Mouse (Mus musculus) MEL (cell line): Measurements from ENCODE around the gene Olfr1375. TPM values are rescaled to one million over a fixed set of nuclear protein-coding genes. Genes with fewer than 3 reads are reported as not detected.
"Not testable (repeated sequence)": the region's sequence is repeated elsewhere in the genome, so short reads cannot be mapped to it uniquely, and the experiment has no call there.

Experiments
- DNase-seq: peaks from one replicate; pipeline ENCODE4 v3.0.0; 2011; ENCODE audit warnings: low read depth, low spot score
- H3K27ac ChIP-seq: 2 replicates; pipeline ENCODE4 v1.5.1; 2012; ENCODE audit warnings: low read depth, mild to moderate bottlenecking, control low read depth, low read length, moderate library complexity; ENCODE audit not compliant: control insufficient read depth
- H3K27me3 ChIP-seq, 2 experiments: fragments of 150-350 bp in 1 of 2; sonication (generic) in 1 of 2; 2 replicates each; pipeline ENCODE4 v1.6.1; 2012; ENCODE audit warnings: low read length in 2 of 2, mild to moderate bottlenecking in 2 of 2, improper control_type of control experiment in 1 of 2, moderate library complexity in 1 of 2; ENCODE audit not compliant: insufficient read depth in 2 of 2, control insufficient read depth in 1 of 2
- H3K36me3 ChIP-seq, 2 experiments: 2 replicates each; pipeline ENCODE4 v1.6.1; 2012 to 2014; ENCODE audit warnings: low read length in 2 of 2, improper control_type of control experiment in 1 of 2, inconsistent platforms in 1 of 2, mild to moderate bottlenecking in 1 of 2; ENCODE audit not compliant: insufficient read depth in 2 of 2, control insufficient read depth in 1 of 2
- H3K4me1 ChIP-seq, 2 experiments: fragments of 150-350 bp in 1 of 2; sonication (generic) in 1 of 2; 2 replicates each; pipeline ENCODE4 v1.6.1; 2012; ENCODE audit warnings: low read length in 2 of 2, improper control_type of control experiment in 1 of 2, mild to moderate bottlenecking in 1 of 2; ENCODE audit not compliant: insufficient read depth in 2 of 2, control insufficient read depth in 1 of 2
- H3K4me3 ChIP-seq, 2 experiments: fragments of 150-350 bp in 1 of 2; sonication (generic) in 1 of 2; 2 replicates each; pipeline ENCODE4 v1.5.1; 2012; ENCODE audit warnings: low read depth in 2 of 2, low read length in 2 of 2, mild to moderate bottlenecking in 2 of 2, moderate library complexity in 2 of 2, control low read depth in 1 of 2, improper control_type of control experiment in 1 of 2; ENCODE audit not compliant: control insufficient read depth in 1 of 2, insufficient read depth in 1 of 2
- H3K79me2 ChIP-seq: 2 replicates; pipeline ENCODE4 v1.6.1; 2012; ENCODE audit warnings: mild to moderate bottlenecking, low read length, moderate library complexity; ENCODE audit not compliant: control insufficient read depth, poor library complexity, insufficient read depth
- H3K9ac ChIP-seq: 2 replicates; pipeline ENCODE4 v1.6.1; 2012; ENCODE audit warnings: low read depth, mild to moderate bottlenecking, control low read depth, low read length, moderate library complexity; ENCODE audit not compliant: control insufficient read depth, poor library complexity, severe bottlenecking
- H3K9me3 ChIP-seq: fragments of 150-350 bp; sonication (generic); replicated peaks from 2 replicates; pipeline ENCODE4 v1.6.1; 2012; ENCODE audit warnings: mild to moderate bottlenecking, low read length, improper control_type of control experiment, moderate library complexity; ENCODE audit not compliant: insufficient read depth
- CHD1 ChIP-seq: IDR thresholded peaks from 2 replicates; pipeline ENCODE4 v1.6.1; 2012; ENCODE audit warnings: low read depth, mild to moderate bottlenecking, inconsistent platforms, low read length, improper control_type of control experiment
- CHD2 ChIP-seq: IDR thresholded peaks from 2 replicates; pipeline ENCODE4 v1.6.1; 2011; ENCODE audit warnings: low read length, improper control_type of control experiment
- ETS1 ChIP-seq: IDR thresholded peaks from 2 replicates; pipeline ENCODE4 v1.6.1; 2012; ENCODE audit warnings: low read depth, mild to moderate bottlenecking, inconsistent platforms, low read length, improper control_type of control experiment, moderate library complexity
- GABPA ChIP-seq: IDR thresholded peaks from 2 replicates; pipeline ENCODE4 v1.6.1; 2012; ENCODE audit warnings: low read depth, mild to moderate bottlenecking, inconsistent platforms, low read length, improper control_type of control experiment, moderate library complexity
- MAX ChIP-seq: IDR thresholded peaks from 2 replicates; pipeline ENCODE4 v1.6.1; 2011; ENCODE audit warnings: low read length, improper control_type of control experiment
- NRF1 ChIP-seq: IDR thresholded peaks from 2 replicates; pipeline ENCODE4 v1.6.1; 2014; ENCODE audit warnings: low read depth, mild to moderate bottlenecking, inconsistent platforms, low read length, improper control_type of control experiment, moderate library complexity; ENCODE audit not compliant: poor library complexity, insufficient read depth, severe bottlenecking
- POLR2A ChIP-seq, 2 experiments: IDR thresholded peaks; 2 replicates each; pipeline ENCODE4 v1.6.1; 2011 to 2012; ENCODE audit warnings: low read length in 2 of 2, mild to moderate bottlenecking in 2 of 2, control low read depth in 1 of 2, improper control_type of control experiment in 1 of 2, low read depth in 1 of 2, moderate library complexity in 1 of 2; ENCODE audit not compliant: control insufficient read depth in 1 of 2, insufficient read depth in 1 of 2, poor library complexity in 1 of 2
- POLR2AphosphoS2 ChIP-seq: IDR thresholded peaks from 2 replicates; pipeline ENCODE4 v1.6.1; 2011; ENCODE audit warnings: low read length, improper control_type of control experiment
- POLR2AphosphoS5 ChIP-seq: IDR thresholded peaks from 2 replicates; pipeline ENCODE4 v1.6.1; 2012; ENCODE audit warnings: low read depth, borderline replicate concordance, mild to moderate bottlenecking, inconsistent platforms, low read length, moderate library complexity, mixed read lengths
- RAD21 ChIP-seq: IDR thresholded peaks from 2 replicates; pipeline ENCODE4 v1.6.1; 2011; ENCODE audit warnings: mild to moderate bottlenecking, low read depth, low read length, improper control_type of control experiment
- SIN3A ChIP-seq: IDR thresholded peaks from 2 replicates; pipeline ENCODE4 v1.6.1; 2012; ENCODE audit warnings: low read length, improper control_type of control experiment, inconsistent platforms
- SMC3 ChIP-seq: IDR thresholded peaks from 2 replicates; pipeline ENCODE4 v1.6.1; 2011; ENCODE audit warnings: low read depth, low read length, improper control_type of control experiment
- UBTF ChIP-seq: IDR thresholded peaks from 2 replicates; pipeline ENCODE4 v1.6.1; 2012; ENCODE audit warnings: low read depth, mild to moderate bottlenecking, inconsistent platforms, low read length, improper control_type of control experiment, moderate library complexity, borderline replicate concordance; ENCODE audit not compliant: insufficient read depth
- ZC3H11A ChIP-seq: IDR thresholded peaks from 2 replicates; pipeline ENCODE4 v1.6.1; 2012; ENCODE audit warnings: low read depth, mild to moderate bottlenecking, inconsistent platforms, low read length, improper control_type of control experiment
- ZKSCAN1 ChIP-seq: IDR thresholded peaks from 2 replicates; pipeline ENCODE4 v1.6.1; 2012; ENCODE audit warnings: low read depth, mild to moderate bottlenecking, inconsistent platforms, low read length, improper control_type of control experiment, moderate library complexity
- ZMIZ1 ChIP-seq: IDR thresholded peaks from 2 replicates; pipeline ENCODE4 v1.6.1; 2012; ENCODE audit warnings: low read depth, mild to moderate bottlenecking, inconsistent platforms, low read length, improper control_type of control experiment, moderate library complexity
- ZNF384 ChIP-seq: IDR thresholded peaks from 2 replicates; pipeline ENCODE4 v1.6.1; 2012; ENCODE audit warnings: low read depth, mild to moderate bottlenecking, inconsistent platforms, low read length, improper control_type of control experiment
- polyA plus RNA-seq, 2 experiments: library from polyadenylated mRNA; stranded (reverse) in 1 of 2; unstranded in 1 of 2; fragments of >175 nt in 1 of 2; fragments of >200 nt in 1 of 2; gene quantifications; 2 replicates each; pipeline versions ENCODE4 v1.2.1 to v1.2.4; 2012; ENCODE audit warnings: low replicate concordance in 2 of 2, low read depth in 1 of 2; ENCODE audit not compliant: insufficient read length in 2 of 2, insufficient read depth in 1 of 2, missing spikeins in 1 of 2
- total RNA-seq: library from RNA; depleted of rRNA; stranded (reverse); fragments of 300-350 nt; gene quantifications from 2 replicates; pipeline ENCODE4 v1.2.3, GENCODE M21; 2012

Olfr1375 gene
- total and polyA plus RNA-seq, 3 experiments: not detected

DNA sequence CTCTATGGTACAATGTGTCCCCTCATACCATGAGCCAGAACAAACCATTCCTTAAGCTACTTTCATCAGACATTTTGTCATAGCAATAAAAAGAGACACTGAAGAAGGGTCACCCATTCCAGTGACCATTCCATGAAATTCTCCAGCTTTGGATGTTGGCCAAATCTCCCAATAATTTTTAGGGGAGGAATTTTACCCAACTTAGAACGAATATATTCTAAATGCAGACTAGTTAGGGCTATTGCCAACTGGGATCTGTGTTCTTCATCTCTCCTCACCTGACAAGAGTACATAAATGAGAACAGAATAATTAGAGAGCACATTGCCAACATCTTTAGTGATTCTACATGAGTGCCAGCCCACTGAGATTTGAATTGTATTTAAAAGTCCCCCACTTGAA is 34.0 kb upstream of the Olfr1375 start, which contains the start of gene Olfr54:
TSS of gene Olfr54 (plus strand) at position 301 of the 400 bp plus-strand sequence.
- no peaks in the 10 kb centered on the region for H3K79me2 ChIP-seq
- H3K9me3 ChIP-seq: no peaks in the 10 kb centered on the region
- H3K4me1 ChIP-seq: no peaks in the 10 kb centered on the region
- no peak for DNase-seq
- no peak within 1 kb of the TSS for H3K27ac ChIP-seq
- H3K36me3 ChIP-seq: no peaks in the 10 kb centered on the region
- H3K27me3 ChIP-seq: no peaks in the 10 kb centered on the region
- no peak within 1 kb of the TSS for H3K4me3 ChIP-seq
- no peak within 1 kb of the TSS for H3K9ac ChIP-seq
- TF ChIP-seq POLR2AphosphoS5 (no peak), ZC3H11A (no peak), ZNF384 (no peak), MAX (no peak), CHD1 (no peak), ETS1 (no peak), NRF1 (no peak), ZKSCAN1 (no peak), SMC3 (no peak), GABPA (no peak), ZMIZ1 (no peak), RAD21 (no peak)

DNA sequence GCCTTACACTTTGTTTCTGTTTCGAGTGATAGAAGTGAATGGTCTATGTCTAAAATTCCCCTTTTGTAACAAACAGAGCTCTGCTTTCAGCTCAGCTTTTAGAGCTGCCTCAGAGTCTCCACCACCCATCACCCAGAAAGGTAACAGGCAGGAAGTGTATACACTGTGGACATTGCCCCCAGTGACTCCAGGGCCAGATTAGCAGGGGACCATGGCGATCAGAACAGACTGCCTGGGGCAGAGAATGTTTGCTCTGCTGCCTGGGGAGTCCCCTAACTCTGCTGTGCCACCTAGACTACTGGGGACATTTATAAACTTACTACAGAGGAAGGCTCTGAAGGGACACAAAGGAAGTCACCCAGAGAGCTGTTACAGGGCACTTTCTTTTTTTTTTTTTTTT is 31.6 kb upstream of the Olfr1375 start:
- H3K4me1 ChIP-seq: no peaks in the 10 kb centered on the region
- no peaks in the 10 kb centered on the region for H3K79me2 ChIP-seq
- TF ChIP-seq ZNF384 (no peak), UBTF (no peak), POLR2AphosphoS2 (no peak), POLR2A (IDR thresholded peaks at IDR 0.05; ENCODE audit: control insufficient read depth in 1 of 2, insufficient read depth in 1 of 2, low read depth in 1 of 2, low read length in 2 of 2, poor library complexity in 1 of 2) (no peak), CHD1 (no peak), SMC3 (no peak), SIN3A (no peak), CHD2 (no peak)
- DNase-seq: no peak
- no peaks in the 10 kb centered on the region for H3K9me3 ChIP-seq
- no peak overlapping the region for H3K9ac ChIP-seq
- H3K36me3 ChIP-seq: no peaks in the 10 kb centered on the region
- H3K4me3 ChIP-seq: no peak overlapping the region
- H3K27ac ChIP-seq: no peak overlapping the region
- H3K27me3 ChIP-seq: no peaks in the 10 kb centered on the region

DNA sequence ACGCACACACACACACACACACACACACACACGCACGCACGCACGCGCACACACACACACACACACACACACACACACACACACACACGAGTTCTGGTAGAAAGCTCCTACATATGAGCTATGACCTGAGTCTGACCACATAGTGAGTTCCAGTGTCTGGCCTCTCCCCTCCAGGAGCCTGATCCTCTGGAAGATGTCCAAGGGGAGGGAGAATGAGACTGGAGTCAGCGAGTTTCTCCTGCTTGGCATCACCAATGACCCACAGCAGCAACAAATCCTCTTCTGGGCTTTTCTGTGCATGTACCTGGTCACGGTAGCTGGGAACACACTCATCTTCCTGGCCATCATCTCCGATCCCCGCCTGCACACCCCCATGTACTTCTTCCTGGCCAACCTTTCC is 21.1 kb upstream of the Olfr1375 start:
- not testable (repeated sequence) for H3K9ac ChIP-seq, H3K4me1 ChIP-seq, H3K27ac ChIP-seq, H3K9me3 ChIP-seq, DNase-seq, H3K27me3 ChIP-seq, H3K36me3 ChIP-seq, H3K79me2 ChIP-seq, H3K4me3 ChIP-seq

DNA sequence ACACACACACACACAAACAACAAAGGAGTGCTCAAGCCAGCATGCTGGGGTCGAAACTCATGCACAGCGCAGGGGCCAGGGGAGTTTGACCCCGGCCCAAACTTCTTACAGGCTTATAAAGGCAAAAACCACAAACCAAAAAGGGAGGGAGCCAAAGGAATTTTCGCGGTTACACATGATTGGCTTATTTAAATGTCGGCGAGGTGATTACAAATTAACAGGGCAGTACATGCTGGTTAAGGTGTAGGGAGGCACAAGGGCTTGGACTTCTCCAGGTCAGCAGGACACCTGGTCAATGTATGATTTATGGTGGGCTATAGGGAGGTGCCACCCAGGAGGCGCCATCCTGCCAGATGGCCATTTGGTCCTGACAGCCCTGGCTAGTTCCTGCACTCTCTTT is 18.5 kb upstream of the Olfr1375 start:
- H3K27me3 ChIP-seq, H3K27ac ChIP-seq, H3K79me2 ChIP-seq, H3K36me3 ChIP-seq, H3K4me3 ChIP-seq, H3K4me1 ChIP-seq, H3K9ac ChIP-seq, DNase-seq, H3K9me3 ChIP-seq: not testable (repeated sequence)
